Mouse (Mus musculus): ENCODE measurements around the gene Hist1h2ac.

GRCm38 (mm10) chr13:23695514-23695913 is 11.8 kb upstream of the Hist1h2ac start, which contains the start of gene Hist1h1t:
- TF ChIP-seq HCFC1 (IDR thresholded peaks at IDR 0.05; ENCODE audit: borderline replicate concordance, insufficient read depth, low read length) = no peak
- TF ChIP-seq MAFK (IDR thresholded peaks at IDR 0.05; ENCODE audit: insufficient read depth, low read depth, low read length) = no peak
